Mouse (Mus musculus) heart, embryonic 12.5 days (tissue): Measurements from ENCODE around the gene Mycbp2. TPM values are rescaled to one million over a fixed set of nuclear protein-coding genes. Genes with fewer than 3 reads are reported as not detected.

Experiments
- ATAC-seq: fragments of 200-750 bp; cut with Nextera tagmentation; 2 replicates; pipeline ENCODE4 v1.8.0; 2017; ENCODE audit warnings: moderate TSS enrichment, moderate library complexity; ENCODE audit not compliant: insufficient number of reproducible peaks, low FRiP score
- H3K27ac ChIP-seq: fragments of 300-500 bp; sonication (generic); 2 replicates; pipeline ENCODE4 v1.5.1; 2016; ENCODE audit warnings: mild to moderate bottlenecking, moderate library complexity; ENCODE audit not compliant: poor library complexity, severe bottlenecking
- H3K27me3 ChIP-seq: fragments of 300-500 bp; sonication (generic); replicated peaks from 2 replicates; pipeline ENCODE4 v1.6.1; 2016; ENCODE audit warnings: mild to moderate bottlenecking, moderate library complexity
- H3K36me3 ChIP-seq: fragments of 300-500 bp; sonication (generic); 2 replicates; pipeline ENCODE4 v1.6.1; 2016; ENCODE audit warnings: mild to moderate bottlenecking, moderate library complexity
- H3K4me1 ChIP-seq: fragments of 300-500 bp; sonication (generic); replicated peaks from 2 replicates; pipeline ENCODE4 v1.6.1; 2016; ENCODE audit warnings: mild to moderate bottlenecking
- H3K4me2 ChIP-seq: fragments of 300-500 bp; sonication (generic); 2 replicates; pipeline ENCODE4 v1.6.1; 2016; ENCODE audit warnings: mild to moderate bottlenecking, moderate library complexity
- H3K4me3 ChIP-seq: fragments of 300-500 bp; sonication (generic); 2 replicates; pipeline ENCODE4 v1.5.1; 2016; ENCODE audit warnings: mild to moderate bottlenecking
- H3K9ac ChIP-seq: fragments of 300-500 bp; sonication (generic); 2 replicates; pipeline ENCODE4 v1.6.1; 2016; ENCODE audit warnings: mild to moderate bottlenecking, moderate library complexity
- H3K9me3 ChIP-seq: fragments of 300-500 bp; sonication (generic); replicated peaks from 2 replicates; pipeline ENCODE4 v1.6.1; 2016; ENCODE audit warnings: mild to moderate bottlenecking, moderate library complexity
- WGBS: fragments of 180-500 bp; shearing (Covaris S2); methylation state at CpG from one replicate; pipeline ENCODE4 v1.1.7; 2016; 5-methylcytosine and 5-hydroxymethylcytosine counted together
- polyA plus RNA-seq: library from polyadenylated mRNA; unstranded; fragments of >200 nt; fragmentation: Nextera tagmentation; extraction: Ambion mirVana; gene quantifications from 2 replicates; pipeline ENCODE4 v1.2.1, GENCODE M21; 2016

Gene Mycbp2
- polyA plus RNA-seq, 1 experiment from 2014 or later = 14.6 TPM

- 69% methylated on average over 3 of the region's 3 CpGs for WGBS
Measured at GRCm38 (mm10) chr14:103101171-103101570, 245.4 kb downstream of the Mycbp2 start.

GRCm38 (mm10) chr14:103100296-103100695, 246.3 kb downstream of the Mycbp2 start:
- WGBS = 84% methylated on average over 13 of the region's 13 CpGs
- Histone ChIP-seq H3K4me1 (peaks cover 10% of the 10 kb centered on the region), H3K9me3 (no peaks in the 10 kb centered on the region), H3K27ac (no peak overlapping the region), H3K4me3 (no peak overlapping the region), H3K4me2 (peak overlapping the region; percentile 10; the same call in 1 of the 2 replicates), H3K36me3 (peaks cover 7% of the 10 kb centered on the region; the same call in 1 of the 2 replicates), H3K27me3 (no peaks in the 10 kb centered on the region), H3K9ac (no peak overlapping the region)
- ATAC-seq = no peak

More at GRCm38 (mm10) chr14:103101171-103101570, 245.4 kb downstream of the Mycbp2 start:
- H3K36me3 ChIP-seq = 0 out of 2 replicates have a peak, but pooled peaks cover 3% of the 10 kb centered on the region
- no peak overlapping the region for H3K27ac ChIP-seq
- no peak overlapping the region for H3K4me2 ChIP-seq
- H3K9me3 ChIP-seq = no peaks in the 10 kb centered on the region
- H3K27me3 ChIP-seq = no peaks in the 10 kb centered on the region
- no peak overlapping the region for H3K9ac ChIP-seq
- H3K4me3 ChIP-seq = no peak overlapping the region
- peaks cover 10% of the 10 kb centered on the region for H3K4me1 ChIP-seq
- no peak for ATAC-seq

GRCm38 (mm10) chr14:103099238-103099933, 247.2 kb downstream of the Mycbp2 start, which contains the start of gene Fbxl3:
TSS of gene Fbxl3 (minus strand) at chr14:103099566.
- peaks cover 10% of the 10 kb centered on the region for H3K4me1 ChIP-seq
- no peaks in the 10 kb centered on the region for H3K27me3 ChIP-seq
- H3K36me3 ChIP-seq = peaks cover 15% of the 10 kb centered on the region
- H3K4me2 ChIP-seq = peak within 1 kb of the TSS; percentile 62
- WGBS = under 1% methylated on average over 74 of the region's 88 CpGs
- H3K9me3 ChIP-seq = no peaks in the 10 kb centered on the region
- H3K27ac ChIP-seq = peak within 1 kb of the TSS; percentile 100
- peak; percentile 94 for ATAC-seq
- H3K4me3 ChIP-seq = peak within 1 kb of the TSS; percentile 94
- H3K9ac ChIP-seq = peak within 1 kb of the TSS; percentile 99

- WGBS = under 1% methylated on average over 78 of the region's 86 CpGs
- peaks cover 16% of the 10 kb centered on the region for H3K4me1 ChIP-seq
- H3K4me3 ChIP-seq = peak overlapping the region; percentile 94
- H3K36me3 ChIP-seq = peaks cover 18% of the 10 kb centered on the region
- H3K9me3 ChIP-seq = no peaks in the 10 kb centered on the region
- peak overlapping the region; percentile 99 for H3K9ac ChIP-seq
- ATAC-seq = peak; percentile 90
- H3K27ac ChIP-seq = peak overlapping the region; percentile 100
- no peaks in the 10 kb centered on the region for H3K27me3 ChIP-seq
- peak overlapping the region; percentile 62 for H3K4me2 ChIP-seq
Measured at GRCm38 (mm10) chr14:103098587-103099235, 247.9 kb downstream of the Mycbp2 start.

GRCm38 (mm10) chr14:103098213-103098586, 248.4 kb downstream of the Mycbp2 start:
- Histone ChIP-seq H3K4me3 (peak overlapping the region; percentile 94), H3K4me1 (peaks cover 19% of the 10 kb centered on the region), H3K36me3 (peaks cover 21% of the 10 kb centered on the region), H3K9me3 (no peaks in the 10 kb centered on the region), H3K4me2 (peak overlapping the region; percentile 61), H3K27me3 (no peaks in the 10 kb centered on the region), H3K9ac (peak overlapping the region; percentile 99), H3K27ac (peak overlapping the region; percentile 100; the same call in 1 of the 2 replicates)
- 1% methylated on average over 2 of the region's 2 CpGs for WGBS
- ATAC-seq = no peak

GRCm38 (mm10) chr14:103096621-103097020, 250.0 kb downstream of the Mycbp2 start:
- no peaks in the 10 kb centered on the region for H3K9me3 ChIP-seq
- H3K27me3 ChIP-seq = no peaks in the 10 kb centered on the region
- WGBS = 81% methylated on average over 6 of the region's 6 CpGs
- no peak overlapping the region for H3K27ac ChIP-seq
- H3K4me2 ChIP-seq = no peak overlapping the region
- no peak overlapping the region for H3K4me3 ChIP-seq
- no peak for ATAC-seq
- peaks cover 26% of the 10 kb centered on the region for H3K4me1 ChIP-seq
- no peak overlapping the region for H3K9ac ChIP-seq
- H3K36me3 ChIP-seq = peaks cover 21% of the 10 kb centered on the region

- 88% methylated on average over 8 of the region's 8 CpGs for WGBS
- H3K4me1 ChIP-seq = peaks cover 26% of the 10 kb centered on the region
- H3K4me2 ChIP-seq = no peak overlapping the region
- no peak overlapping the region for H3K4me3 ChIP-seq
- no peak for ATAC-seq
- H3K9me3 ChIP-seq = no peaks in the 10 kb centered on the region
- H3K27me3 ChIP-seq = no peaks in the 10 kb centered on the region
- no peak overlapping the region for H3K27ac ChIP-seq
- peaks cover 27% of the 10 kb centered on the region for H3K36me3 ChIP-seq
- H3K9ac ChIP-seq = no peak overlapping the region
Measured at GRCm38 (mm10) chr14:103095826-103096225, 250.8 kb downstream of the Mycbp2 start.

GRCm38 (mm10) chr14:103095036-103095435, 251.6 kb downstream of the Mycbp2 start:
- Histone ChIP-seq H3K36me3 (peaks cover 29% of the 10 kb centered on the region), H3K27me3 (no peaks in the 10 kb centered on the region), H3K4me1 (peaks cover 26% of the 10 kb centered on the region), H3K9ac (no peak overlapping the region), H3K4me3 (no peak overlapping the region), H3K4me2 (no peak overlapping the region), H3K27ac (no peak overlapping the region), H3K9me3 (no peaks in the 10 kb centered on the region)
- 93% methylated on average over 8 of the region's 8 CpGs for WGBS
- no peak for ATAC-seq

- 46% methylated on average over 4 of the region's 4 CpGs for WGBS
- Histone ChIP-seq H3K4me3 (no peak overlapping the region), H3K9me3 (no peaks in the 10 kb centered on the region), H3K36me3 (peaks cover 37% of the 10 kb centered on the region), H3K4me1 (peaks cover 26% of the 10 kb centered on the region), H3K9ac (no peak overlapping the region), H3K27me3 (no peaks in the 10 kb centered on the region), H3K27ac (no peak overlapping the region), H3K4me2 (no peak overlapping the region)
- ATAC-seq = no peak
Measured at GRCm38 (mm10) chr14:103093670-103094069, 252.9 kb downstream of the Mycbp2 start.

GRCm38 (mm10) chr14:103093236-103093635, 253.4 kb downstream of the Mycbp2 start:
- Histone ChIP-seq H3K36me3 (peaks cover 41% of the 10 kb centered on the region), H3K27ac (no peak overlapping the region), H3K9me3 (no peaks in the 10 kb centered on the region), H3K4me2 (no peak overlapping the region), H3K4me3 (no peak overlapping the region), H3K27me3 (no peaks in the 10 kb centered on the region), H3K9ac (no peak overlapping the region), H3K4me1 (peaks cover 26% of the 10 kb centered on the region)
- WGBS = 88% methylated on average over 3 of the region's 3 CpGs
- no peak for ATAC-seq

GRCm38 (mm10) chr14:103088624-103089023, 258.0 kb downstream of the Mycbp2 start:
- no peaks in the 10 kb centered on the region for H3K27me3 ChIP-seq
- H3K4me3 ChIP-seq = no peak overlapping the region
- no peak for ATAC-seq
- H3K4me1 ChIP-seq = peaks cover 15% of the 10 kb centered on the region
- H3K27ac ChIP-seq = no peak overlapping the region
- H3K9ac ChIP-seq = no peak overlapping the region
- WGBS = 72% methylated on average over 6 of the region's 6 CpGs
- H3K36me3 ChIP-seq = peaks cover 54% of the 10 kb centered on the region
- H3K4me2 ChIP-seq = no peak overlapping the region
- no peaks in the 10 kb centered on the region for H3K9me3 ChIP-seq
